Mouse (Mus musculus) C2C12 (cell line): ENCODE measurements around the gene Insc. TPM values are rescaled to one million over a fixed set of nuclear protein-coding genes. Genes with fewer than 3 reads are reported as not detected.
A peak's percentile ranks its signal among the peaks of the same experiment; 100 is the strongest.

ENCODE experiments used
- H3K27me3 ChIP-seq: one replicate; pipeline ENCODE4 v1.6.1; 2011; ENCODE audit not compliant: control insufficient read depth, insufficient read depth, insufficient read length
- H3K36me3 ChIP-seq: one replicate; pipeline ENCODE4 v1.6.1; 2011; ENCODE audit not compliant: control insufficient read depth, insufficient read depth
- H3K4me3 ChIP-seq: one replicate; pipeline ENCODE4 v1.5.1; 2011; ENCODE audit warnings: mild to moderate bottlenecking, control low read depth; ENCODE audit not compliant: poor library complexity, insufficient read depth, severe bottlenecking
- H3K79me2 ChIP-seq: one replicate; pipeline ENCODE4 v1.6.1; 2011; ENCODE audit not compliant: control insufficient read depth, insufficient read depth
- H3K79me3 ChIP-seq: one replicate; pipeline ENCODE4 v1.6.1; 2011; ENCODE audit warnings: low read depth, control low read depth
- H3ac ChIP-seq: one replicate; pipeline ENCODE3; 2011; ENCODE audit warnings: low read depth; ENCODE audit not compliant: control insufficient read depth, insufficient read length
- CEBPB ChIP-seq: IDR thresholded peaks from one replicate; pipeline ENCODE4 v1.6.1; 2011; ENCODE audit warnings: low read depth, mild to moderate bottlenecking, control low read depth, moderate library complexity
- CTCF ChIP-seq: IDR thresholded peaks from one replicate; pipeline ENCODE4 v1.5.1; 2011; ENCODE audit not compliant: control insufficient read depth, insufficient read depth, insufficient read length
- FOSL1 ChIP-seq: IDR thresholded peaks from one replicate; pipeline ENCODE4 v1.8.0; 2011; ENCODE audit warnings: mild to moderate bottlenecking, low read length; ENCODE audit not compliant: poor library complexity, insufficient read depth, severe bottlenecking
- MAX ChIP-seq: IDR thresholded peaks from one replicate; pipeline ENCODE4 v1.6.1; 2011; ENCODE audit warnings: mild to moderate bottlenecking, control low read depth
- MYOD1 ChIP-seq: IDR thresholded peaks from one replicate; pipeline ENCODE4 v1.6.1; 2011; ENCODE audit warnings: low read depth; ENCODE audit not compliant: control insufficient read depth, insufficient read length
- MYOG ChIP-seq: IDR thresholded peaks from one replicate; pipeline ENCODE4 v1.6.1; 2011; ENCODE audit not compliant: control insufficient read depth, insufficient read length; ENCODE audit errors: extremely low read depth
- USF1 ChIP-seq: IDR thresholded peaks from one replicate; pipeline ENCODE4 v1.6.1; 2011; ENCODE audit warnings: low read depth, mild to moderate bottlenecking, control low read depth, moderate library complexity
- polyA plus RNA-seq: library from polyadenylated mRNA; unstranded; fragments of >200 nt; fragmentation: generic; extraction: Trizol; gene quantifications from one replicate; pipeline ENCODE4 v1.2.1, GENCODE M21; 2012; ENCODE audit warnings: missing spikeins

Gene Insc
- polyA plus RNA-seq, 1 experiment = 0.41 TPM

GRCm38 (mm10) chr7:114768516-114768915 is 25.0 kb downstream of the Insc start:
- TF ChIP-seq USF1 (no peak), CEBPB (no peak), MAX (no peak), FOSL1 (no peak), MYOD1 (no peak), MYOG (no peak), CTCF (no peak)
- Histone ChIP-seq H3K79me2 (no peaks in the 10 kb centered on the region), H3K36me3 (no peaks in the 10 kb centered on the region), H3ac (no peak overlapping the region), H3K4me3 (no peak overlapping the region), H3K79me3 (no peaks in the 10 kb centered on the region), H3K27me3 (no peaks in the 10 kb centered on the region)

DNA sequence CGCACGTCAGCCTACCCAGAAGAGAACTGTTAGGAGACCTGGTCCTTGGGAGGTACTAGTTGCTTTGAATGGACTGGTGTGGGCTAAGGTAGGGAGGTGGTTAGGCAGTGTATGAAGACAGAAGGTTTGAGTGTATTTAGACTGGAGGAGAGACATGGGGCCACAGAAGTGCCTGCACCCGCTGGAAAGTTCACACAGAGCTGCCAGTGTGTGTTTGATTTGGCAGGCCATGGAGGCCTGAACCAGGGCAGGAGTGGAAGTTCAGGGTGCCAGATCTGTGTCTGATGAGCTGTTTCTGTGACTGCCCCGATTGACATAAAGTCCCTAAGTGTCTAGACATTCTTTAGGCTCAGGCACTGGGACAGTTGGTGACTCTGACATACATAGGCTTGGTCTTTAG is 25.5 kb downstream of the Insc start:
- Histone ChIP-seq H3ac (no peak overlapping the region), H3K36me3 (no peaks in the 10 kb centered on the region), H3K79me3 (no peaks in the 10 kb centered on the region)

DNA sequence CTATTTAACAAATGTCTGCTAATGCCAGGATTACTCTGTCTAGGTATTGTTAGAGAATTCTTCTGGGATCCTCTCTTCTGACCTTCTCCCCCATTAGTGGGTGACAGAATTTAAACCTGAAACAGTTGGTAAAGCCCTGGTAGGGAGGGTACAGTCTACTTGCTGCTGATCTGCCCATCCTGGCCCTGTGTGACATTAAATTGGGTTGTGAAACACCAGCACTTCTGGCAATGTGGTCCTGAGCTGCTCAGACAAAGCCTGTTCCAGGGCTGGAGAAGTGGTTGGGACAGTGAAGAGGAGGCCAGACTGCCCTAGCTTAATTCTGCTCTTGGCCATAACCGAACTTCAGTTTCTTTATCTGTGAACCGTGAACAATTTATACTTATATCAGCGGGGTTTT is 27.1 kb downstream of the Insc start:
- TF ChIP-seq FOSL1 (no peak), MYOG (no peak), MAX (no peak), USF1 (no peak), CEBPB (no peak), CTCF (no peak), MYOD1 (no peak)
- Histone ChIP-seq H3K4me3 (no peak overlapping the region), H3ac (no peak overlapping the region), H3K36me3 (no peaks in the 10 kb centered on the region), H3K27me3 (no peaks in the 10 kb centered on the region), H3K79me2 (no peaks in the 10 kb centered on the region), H3K79me3 (no peaks in the 10 kb centered on the region)

More for the DNA sequence above, 25.5 kb downstream of the Insc start:
- no peak for TF ChIP-seq MYOG
- TF ChIP-seq MAX = no peak
- TF ChIP-seq USF1 = no peak
- no peak for TF ChIP-seq FOSL1
- no peak for TF ChIP-seq CTCF
- TF ChIP-seq MYOD1 = no peak
- TF ChIP-seq CEBPB = no peak
- Histone ChIP-seq H3K27me3 (no peaks in the 10 kb centered on the region), H3K4me3 (no peak overlapping the region), H3K79me2 (no peaks in the 10 kb centered on the region)

DNA sequence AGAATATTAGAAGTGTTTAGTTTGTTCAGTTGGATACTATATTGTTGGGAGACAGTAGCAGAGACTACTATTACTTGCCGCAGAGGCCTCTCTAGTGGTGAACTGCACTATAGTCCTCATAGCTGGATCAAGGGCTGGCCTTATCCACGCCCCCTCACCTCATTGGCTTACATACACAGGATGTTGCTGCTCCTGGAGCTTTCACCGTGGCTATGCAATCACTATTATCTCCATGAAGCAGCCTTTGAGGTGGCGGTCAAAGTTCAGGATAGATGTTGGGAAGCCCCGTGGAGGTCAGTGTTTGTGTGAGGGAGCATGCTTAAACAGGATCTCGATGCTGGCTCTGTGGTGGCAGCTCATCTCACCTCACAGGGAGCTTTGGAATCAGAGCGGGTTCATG is 28.3 kb downstream of the Insc start:
- no peak overlapping the region for H3K4me3 ChIP-seq
- no peaks in the 10 kb centered on the region for H3K27me3 ChIP-seq
- no peak for TF ChIP-seq CEBPB
- H3ac ChIP-seq = no peak overlapping the region
- no peaks in the 10 kb centered on the region for H3K79me2 ChIP-seq
- no peaks in the 10 kb centered on the region for H3K36me3 ChIP-seq
- no peaks in the 10 kb centered on the region for H3K79me3 ChIP-seq

DNA sequence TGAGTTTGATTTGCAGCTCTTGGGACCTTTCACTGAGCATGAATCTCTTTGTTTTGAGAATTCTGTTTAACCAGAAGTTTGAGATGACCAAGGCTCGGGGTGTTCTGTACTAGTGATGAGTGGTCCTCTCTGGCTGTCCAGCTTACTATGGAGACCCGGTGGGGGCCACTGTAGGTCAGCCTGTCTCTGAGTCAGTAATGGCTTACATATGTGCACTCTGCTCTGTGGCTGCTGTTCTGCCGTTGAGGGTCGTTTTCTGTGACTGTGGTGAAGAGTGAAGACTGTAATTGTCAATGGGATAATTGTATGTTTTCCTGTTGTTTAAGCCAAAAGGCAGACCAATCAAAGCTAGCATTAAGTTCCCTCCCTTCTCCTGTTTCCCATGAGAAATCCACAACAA is 30.3 kb downstream of the Insc start:
- TF ChIP-seq CEBPB (no peak), MAX (no peak), MYOG (no peak), USF1 (no peak), CTCF (no peak), MYOD1 (no peak), FOSL1 (no peak)
- H3K36me3 ChIP-seq = no peaks in the 10 kb centered on the region
- no peak overlapping the region for H3K4me3 ChIP-seq
- H3K79me3 ChIP-seq = no peaks in the 10 kb centered on the region
- H3K79me2 ChIP-seq = no peaks in the 10 kb centered on the region
- H3ac ChIP-seq = no peak overlapping the region
- no peaks in the 10 kb centered on the region for H3K27me3 ChIP-seq

DNA sequence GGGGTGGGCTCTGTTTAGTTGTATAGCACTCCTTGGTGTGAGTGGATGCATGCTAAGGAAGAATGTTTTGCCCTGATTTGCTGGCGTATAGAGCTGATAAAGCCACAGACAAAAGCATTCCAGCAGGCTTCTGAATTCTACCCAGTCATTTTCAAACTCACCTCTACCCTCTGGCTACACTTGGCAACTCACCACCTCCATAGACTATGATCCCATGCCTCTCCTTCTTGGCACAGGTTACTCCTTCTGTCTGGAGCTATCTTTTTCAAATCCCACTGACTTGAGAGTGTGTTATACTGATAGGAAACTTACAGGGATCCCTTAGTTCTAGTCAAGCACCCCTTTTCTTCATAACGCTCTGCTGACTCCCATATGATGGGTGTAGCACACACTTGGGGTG is 32.4 kb downstream of the Insc start:
- H3ac ChIP-seq = no peak overlapping the region
- H3K79me2 ChIP-seq = no peaks in the 10 kb centered on the region
- H3K4me3 ChIP-seq = no peak overlapping the region
- H3K79me3 ChIP-seq = no peaks in the 10 kb centered on the region
- TF ChIP-seq MYOD1 (no peak), MAX (no peak), CTCF (no peak)
- H3K27me3 ChIP-seq = no peaks in the 10 kb centered on the region
- no peaks in the 10 kb centered on the region for H3K36me3 ChIP-seq

GRCm38 (mm10) chr7:114778156-114778770 is 34.8 kb downstream of the Insc start:
- H3K27me3 ChIP-seq = no peaks in the 10 kb centered on the region
- H3K36me3 ChIP-seq = no peaks in the 10 kb centered on the region
- H3K79me3 ChIP-seq = no peaks in the 10 kb centered on the region
- H3K79me2 ChIP-seq = no peaks in the 10 kb centered on the region
- TF ChIP-seq MYOD1 = no peak
- TF ChIP-seq FOSL1 = peak; percentile 4
- H3ac ChIP-seq = peak overlapping the region; percentile 7
- no peak overlapping the region for H3K4me3 ChIP-seq
